Mouse (Mus musculus): ENCODE measurements around the gene Bod1.

The Bod1 gene

DNA sequence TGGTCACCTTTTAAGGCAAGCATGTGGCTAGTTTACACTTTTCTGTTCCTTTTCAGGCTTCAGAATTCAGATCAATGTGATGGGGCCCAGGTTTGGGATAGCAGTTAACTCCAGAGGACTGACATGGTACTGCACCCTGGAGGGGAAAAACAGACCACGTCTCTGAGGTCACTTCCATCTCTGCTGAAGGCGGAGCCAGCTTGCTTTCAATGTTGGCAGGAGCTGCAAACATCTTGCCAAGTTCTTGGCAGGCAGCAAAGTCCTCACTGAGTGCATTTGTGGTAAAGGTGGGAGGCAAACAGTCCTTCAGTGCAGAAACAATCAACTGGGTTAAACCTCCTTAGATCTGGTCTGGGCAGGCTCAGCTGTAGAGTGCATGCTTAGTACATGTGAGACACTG lies 7.5 kb downstream of the Bod1 start:
- peak; percentile 34 to 77 for DNase-seq

DNA sequence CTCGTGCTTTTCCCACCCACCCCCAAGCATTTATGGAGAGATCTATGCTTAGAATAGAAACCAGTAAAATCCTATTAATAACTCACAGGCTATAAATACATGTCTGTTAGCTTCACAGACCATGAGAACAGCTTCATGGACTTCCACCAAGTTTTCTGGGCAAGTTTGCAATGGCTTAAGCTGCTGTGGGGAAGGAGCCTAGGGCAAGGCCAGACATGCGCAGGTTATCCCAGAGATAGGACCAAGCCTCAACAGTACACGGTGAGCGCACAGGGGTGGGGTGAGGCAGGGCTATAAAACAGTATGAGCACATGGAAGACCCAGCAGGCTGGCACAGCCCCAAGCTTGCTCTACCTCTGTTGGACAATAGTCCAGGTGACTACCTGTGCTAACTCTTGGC lies 8.2 kb downstream of the Bod1 start:
- no peak for DNase-seq

DNA sequence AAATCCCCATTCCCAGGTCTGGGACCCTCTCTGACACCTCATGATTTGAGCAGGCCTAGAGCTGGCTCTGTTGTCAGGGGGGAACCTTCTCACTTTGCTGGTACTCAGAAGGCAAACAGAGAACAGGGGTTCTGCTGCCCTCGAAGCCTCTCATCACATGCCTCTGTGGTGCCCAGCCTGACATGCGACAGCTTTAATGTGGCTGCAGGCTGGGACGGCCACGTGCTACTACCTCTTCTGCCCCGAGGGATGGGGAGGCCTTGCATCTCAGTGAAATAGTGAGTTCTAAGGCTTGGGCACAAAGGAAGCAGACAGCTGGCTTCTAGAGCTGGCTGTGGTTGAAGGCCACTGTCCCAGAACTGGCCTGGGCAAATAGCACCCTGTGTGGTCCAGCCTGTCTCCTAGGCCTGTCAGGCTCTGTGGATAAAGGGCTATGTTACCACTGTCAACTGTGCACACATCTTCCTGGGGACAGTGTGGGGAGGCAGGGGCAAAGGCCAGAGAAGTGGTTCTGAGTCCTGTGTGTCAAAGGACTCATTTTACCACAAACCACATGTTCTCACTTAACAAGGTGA lies 8.7 kb downstream of the Bod1 start:
- no peak for DNase-seq

- DNase-seq = no peak
Measured at GRCm38 (mm10) chr11:31662214-31662613, 9.5 kb downstream of the Bod1 start.

DNA sequence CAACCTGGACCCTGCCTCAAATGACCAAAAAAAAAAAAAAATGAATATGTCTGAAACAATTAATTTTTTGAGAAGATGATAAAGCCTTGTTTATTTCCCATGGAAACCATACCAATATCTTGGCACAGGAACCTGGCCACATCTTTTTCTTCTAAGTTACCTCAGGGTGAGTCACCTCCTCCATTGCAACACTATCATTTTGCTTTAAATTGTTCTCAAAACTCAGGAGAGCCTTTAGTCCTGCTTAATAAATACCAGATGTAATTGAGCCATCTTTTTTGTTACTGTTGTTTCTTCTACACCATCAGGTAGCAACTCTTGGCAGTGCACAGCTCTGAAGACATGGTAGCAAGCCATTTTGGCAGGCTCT lies 13.9 kb downstream of the Bod1 start:
- no peak for DNase-seq

DNA sequence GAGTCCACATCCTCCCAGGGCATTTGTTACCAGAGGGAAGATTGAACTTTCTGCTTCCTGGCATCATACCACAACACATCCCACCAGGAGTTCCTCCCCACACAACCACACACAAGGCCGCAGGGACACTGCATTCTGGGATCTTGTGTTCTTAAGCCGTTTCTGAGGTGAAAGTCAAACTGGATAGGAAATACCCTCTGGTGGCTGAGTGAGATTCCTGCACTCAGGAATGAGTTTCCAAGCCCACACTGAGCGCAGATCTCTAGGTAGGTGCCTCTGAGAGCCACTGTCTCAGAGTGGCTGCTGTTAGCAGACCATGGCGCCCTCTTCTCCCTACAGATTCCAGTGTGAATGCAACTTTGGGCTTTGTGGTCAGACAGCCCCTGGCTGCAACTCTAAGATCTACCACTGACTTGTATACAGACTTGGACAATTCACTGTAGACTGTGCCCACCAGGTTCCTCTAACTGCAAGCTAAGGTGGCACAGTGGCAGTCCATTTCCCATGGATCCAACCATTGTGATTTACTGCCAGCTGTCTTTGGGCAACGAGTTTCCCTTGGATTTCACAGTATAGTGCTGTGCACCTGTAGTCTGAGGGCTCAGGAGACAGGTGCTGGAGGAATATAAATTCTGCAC lies 14.4 kb downstream of the Bod1 start:
- no peak for DNase-seq

DNA sequence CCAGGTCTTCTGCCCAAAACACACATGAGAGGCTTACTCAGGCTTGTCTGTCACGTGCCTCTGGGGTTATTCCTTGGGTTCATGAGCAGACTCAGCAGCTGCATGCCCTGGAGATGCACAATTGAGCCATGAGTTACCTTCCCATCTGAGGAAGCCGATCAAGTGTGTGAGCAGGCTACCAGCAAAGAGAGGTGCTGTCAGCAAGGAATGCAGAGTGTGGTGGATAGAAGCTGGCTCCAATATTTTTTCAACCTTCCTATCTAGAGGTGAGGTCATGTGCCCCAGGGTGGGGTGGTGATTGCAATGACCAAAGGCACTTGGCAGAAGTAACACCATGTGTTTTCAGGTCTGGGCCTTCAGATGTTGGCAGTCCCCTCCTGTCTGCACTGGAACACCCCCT lies 22.2 kb downstream of the Bod1 start:
- DNase-seq = no peak

DNA sequence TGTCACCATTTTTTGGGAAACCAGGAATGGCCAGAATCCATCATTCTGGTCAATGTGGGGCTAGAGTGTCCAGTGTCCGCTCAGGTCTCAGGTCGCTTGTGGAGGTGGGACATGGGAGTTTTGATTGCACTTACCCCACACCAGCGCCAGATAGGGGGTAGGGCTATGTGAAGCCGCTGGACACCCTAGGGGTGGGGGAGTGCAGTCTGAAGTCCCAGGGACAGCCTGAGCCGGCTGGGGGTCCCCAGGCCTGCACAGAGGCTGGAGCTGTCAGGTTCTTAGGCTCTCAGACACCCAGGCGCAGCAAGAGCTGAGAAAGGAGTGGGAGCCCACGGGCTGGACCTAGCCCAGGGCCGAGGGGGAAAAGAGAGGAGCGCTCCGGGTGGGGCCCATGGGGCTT lies 24.4 kb downstream of the Bod1 start:
- no peak for DNase-seq

- DNase-seq = no peak
Measured at GRCm38 (mm10) chr11:31646571-31646970, 25.1 kb downstream of the Bod1 start.

DNA sequence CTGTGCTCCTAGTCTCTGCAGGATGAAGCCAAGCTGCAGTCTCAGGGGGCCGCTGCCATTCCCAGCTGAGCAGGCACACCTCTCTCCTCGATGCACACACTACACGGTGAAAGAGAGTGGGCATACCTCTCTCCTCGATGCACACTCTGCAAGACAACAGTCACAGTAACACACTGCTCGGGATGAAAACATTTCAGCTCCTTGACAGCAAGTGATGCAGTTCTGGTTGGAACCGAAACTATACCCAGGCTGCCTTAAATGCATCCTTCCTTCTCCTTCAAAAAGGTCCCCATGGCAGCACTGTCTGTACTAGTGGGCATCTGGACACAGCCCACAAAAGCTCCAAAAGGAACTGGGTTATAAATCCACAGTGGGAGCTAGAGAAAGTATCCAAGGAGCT lies 28.6 kb downstream of the Bod1 start:
- DNase-seq = no peak

- peak in 1 of 2 experiments; percentile 24 for DNase-seq
Measured at GRCm38 (mm10) chr11:31641066-31641810, 30.4 kb downstream of the Bod1 start.

GRCm38 (mm10) chr11:31640187-31640586 lies 31.5 kb downstream of the Bod1 start:
- no peak for DNase-seq

DNA sequence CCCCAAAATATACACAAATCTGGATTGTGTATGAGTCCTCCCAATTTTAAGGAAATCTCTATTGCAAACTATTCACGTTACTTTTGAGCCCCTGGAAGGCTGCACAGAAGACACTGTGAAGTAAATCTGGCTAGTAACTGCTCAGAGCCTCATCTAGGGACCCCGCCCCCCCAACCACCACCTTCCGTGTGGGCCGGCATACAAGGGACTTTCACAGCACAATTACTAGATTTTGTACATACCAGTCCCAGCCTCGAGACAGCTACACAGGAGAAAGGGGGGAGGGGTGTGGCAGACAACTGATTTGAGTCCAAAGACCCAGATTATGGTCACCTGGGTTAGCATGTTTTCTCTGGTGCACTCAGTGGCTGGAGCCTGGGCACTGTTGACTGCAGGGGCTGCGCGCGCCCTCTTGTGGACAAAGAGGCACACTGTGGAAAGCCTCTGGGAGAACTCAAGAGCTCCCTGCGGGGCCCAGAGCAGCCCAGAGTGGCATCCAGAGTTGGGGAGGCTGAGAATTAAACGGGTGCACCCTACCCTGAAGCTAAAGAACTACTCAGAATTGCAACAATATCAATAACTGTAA lies 33.8 kb downstream of the Bod1 start:
- DNase-seq = peak; percentile 83 to 86

DNA sequence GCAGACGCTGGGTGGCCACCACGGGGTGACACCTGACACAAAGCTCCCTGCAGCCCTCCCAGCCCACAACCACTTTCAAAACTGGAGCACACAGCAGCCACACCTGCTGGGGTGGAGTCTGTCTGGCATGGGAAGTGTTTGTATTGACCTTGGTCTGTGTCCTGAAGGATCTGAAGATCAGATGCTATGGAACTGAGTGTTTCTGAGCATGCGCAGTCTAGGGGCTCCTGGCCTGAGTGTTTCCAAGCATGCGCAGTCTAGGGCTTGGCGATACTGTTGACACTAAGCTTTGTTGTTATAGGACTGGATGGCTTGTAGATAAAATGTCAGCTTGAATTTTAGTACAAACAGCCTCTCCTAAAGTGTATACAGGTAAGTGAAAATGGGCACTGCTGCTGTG lies 43.0 kb downstream of the Bod1 start:
- DNase-seq = peak in 1 of 2 experiments; percentile 14

GRCm38 (mm10) chr11:31620796-31621195 lies 50.9 kb downstream of the Bod1 start:
- no peak for DNase-seq

DNA sequence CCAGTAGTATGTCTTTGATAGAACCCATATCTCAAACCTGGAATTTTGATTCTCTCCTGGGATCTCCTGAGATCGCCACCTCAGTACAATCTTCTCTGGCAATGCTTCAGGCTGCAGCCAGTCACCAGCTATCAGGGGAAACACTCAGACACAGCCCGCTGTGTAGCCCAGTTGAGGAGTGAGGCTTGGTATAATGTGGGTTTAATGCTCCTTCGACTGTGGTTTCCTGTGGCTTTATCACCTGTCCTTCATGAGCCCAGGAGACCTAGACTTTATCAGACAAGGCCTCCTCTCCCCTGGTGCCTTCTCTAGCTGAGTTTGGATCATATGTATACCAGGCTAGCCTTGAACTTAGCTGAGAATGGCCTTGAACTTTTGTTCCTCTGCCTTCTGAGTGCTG lies 53.9 kb downstream of the Bod1 start:
- no peak for DNase-seq

GRCm38 (mm10) chr11:31617236-31617635 lies 54.4 kb downstream of the Bod1 start:
- DNase-seq = peak; percentile 73 to 79

- peak in 1 of 2 experiments; percentile 9 for DNase-seq
Measured at GRCm38 (mm10) chr11:31616722-31617121, 55.0 kb downstream of the Bod1 start.
